Mouse (Mus musculus) megakaryocyte, embryonic 14.5 days (primary cell): ENCODE measurements around the gene Pigl. TPM values are rescaled to one million over a fixed set of nuclear protein-coding genes. Genes with fewer than 3 reads are reported as not detected.
A peak's percentile ranks its signal among the peaks of the same experiment; 100 is the strongest.
"Not testable (repeated sequence)": the region's sequence is repeated elsewhere in the genome, so short reads cannot be mapped to it uniquely, and the experiment has no call there.

ENCODE experiments used
- H3K27me3 ChIP-seq: replicated peaks from 2 replicates; pipeline ENCODE3; 2012; ENCODE audit warnings: inconsistent platforms
- H3K36me3 ChIP-seq: replicated peaks from 2 replicates; pipeline ENCODE3; 2012; ENCODE audit warnings: low read length, inconsistent platforms, mixed read lengths
- H3K4me1 ChIP-seq: 2 replicates; pipeline ENCODE4 v1.6.1; 2012; ENCODE audit warnings: inconsistent platforms
- H3K4me3 ChIP-seq: replicated peaks from 2 replicates; pipeline ENCODE3; 2012; ENCODE audit warnings: moderate library complexity, mild to moderate bottlenecking, inconsistent platforms
- H3K9me3 ChIP-seq: 2 replicates; pipeline ENCODE4 v1.6.1; 2012; ENCODE audit warnings: inconsistent platforms
- FLI1 ChIP-seq: IDR thresholded peaks from 2 replicates; pipeline ENCODE4 v1.6.1; 2012; ENCODE audit warnings: low read length, inconsistent platforms, mixed read lengths
- GATA1 ChIP-seq: IDR thresholded peaks from 3 replicates; pipeline ENCODE4 v1.6.1; 2012; ENCODE audit warnings: mixed read lengths, low read length, inconsistent platforms, borderline replicate concordance
- polyA plus RNA-seq: library from polyadenylated mRNA; stranded (reverse); fragments of >175 nt; gene quantifications from 2 replicates; pipeline ENCODE4 v1.2.3, GENCODE M21; 2012; ENCODE audit warnings: low replicate concordance; ENCODE audit not compliant: insufficient read depth

Gene Pigl
- polyA plus RNA-seq, 1 experiment: 7.5 TPM

GRCm38 (mm10) chr11:62466546-62466945 is 8.3 kb downstream of the Pigl start:
- peak; percentile 85 for TF ChIP-seq FLI1
- TF ChIP-seq GATA1: peak; percentile 96
- peaks cover 88% of the 10 kb centered on the region for H3K4me1 ChIP-seq
- peak overlapping the region; percentile 75 for H3K4me3 ChIP-seq
- H3K36me3 ChIP-seq: peaks cover 34% of the 10 kb centered on the region
- no peaks in the 10 kb centered on the region for H3K27me3 ChIP-seq
- no peaks in the 10 kb centered on the region for H3K9me3 ChIP-seq

DNA sequence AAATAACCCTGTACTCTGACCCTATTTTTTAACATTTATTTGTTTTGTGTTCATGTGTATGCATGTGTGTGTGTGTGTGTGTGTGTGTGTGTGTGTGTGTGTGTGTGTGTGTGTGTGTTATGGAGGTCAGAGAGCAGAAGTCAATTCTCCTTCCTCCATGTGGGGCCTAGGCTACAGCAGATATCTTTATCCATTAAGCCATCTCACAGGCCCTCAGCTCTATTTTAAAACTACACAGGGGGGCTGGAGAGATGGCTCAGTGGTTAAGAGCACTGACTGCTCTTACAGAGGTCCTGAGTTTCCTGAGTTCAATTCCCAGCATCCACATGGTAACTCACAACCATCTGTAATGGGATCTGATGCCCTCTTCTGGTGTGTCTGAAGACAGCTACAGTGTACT is 9.0 kb downstream of the Pigl start:
- H3K4me3 ChIP-seq: peak overlapping the region; percentile 66

GRCm38 (mm10) chr11:62470451-62470850 is 12.2 kb downstream of the Pigl start:
- H3K36me3 ChIP-seq: peaks cover 40% of the 10 kb centered on the region
- H3K4me1 ChIP-seq: peaks cover 64% of the 10 kb centered on the region
- H3K27me3 ChIP-seq: no peaks in the 10 kb centered on the region
- H3K9me3 ChIP-seq: no peaks in the 10 kb centered on the region
- H3K4me3 ChIP-seq: no peak overlapping the region
- TF ChIP-seq FLI1 (no peak), GATA1 (no peak)

More for the DNA sequence above, 9.0 kb downstream of the Pigl start:
- Histone ChIP-seq H3K36me3 (peaks cover 31% of the 10 kb centered on the region), H3K4me1 (peaks cover 90% of the 10 kb centered on the region)
- not testable (repeated sequence) for H3K9me3 ChIP-seq, H3K27me3 ChIP-seq

- peaks cover 47% of the 10 kb centered on the region for H3K4me1 ChIP-seq
- no peaks in the 10 kb centered on the region for H3K9me3 ChIP-seq
- H3K27me3 ChIP-seq: no peaks in the 10 kb centered on the region
- H3K4me3 ChIP-seq: no peak overlapping the region
- H3K36me3 ChIP-seq: peaks cover 64% of the 10 kb centered on the region
- TF ChIP-seq GATA1 (no peak), FLI1 (no peak)
These were observed 15.3 kb downstream of the Pigl start for GRCm38 (mm10) chr11:62473516-62473915.

DNA sequence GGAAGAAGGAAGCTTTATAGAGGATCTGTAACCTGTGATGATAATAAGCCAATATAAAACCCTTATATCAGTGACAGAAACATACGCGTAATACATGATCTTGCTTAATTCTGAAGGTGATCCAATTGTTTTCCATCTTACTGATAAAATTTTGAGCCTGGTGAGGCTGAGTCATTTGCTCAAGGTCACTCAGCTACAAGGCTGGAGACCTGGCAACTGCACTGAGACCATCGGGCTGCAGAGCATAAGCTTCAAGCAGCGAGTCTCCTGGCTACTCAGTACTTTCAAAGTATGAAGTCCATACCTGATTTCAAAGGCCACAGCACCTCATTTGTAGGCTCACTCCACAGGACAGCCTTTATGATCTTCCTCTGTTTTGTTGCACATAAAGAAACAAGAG is 17.9 kb downstream of the Pigl start:
- Histone ChIP-seq H3K27me3 (no peaks in the 10 kb centered on the region), H3K9me3 (no peaks in the 10 kb centered on the region), H3K36me3 (peaks cover 57% of the 10 kb centered on the region), H3K4me1 (peaks cover 38% of the 10 kb centered on the region), H3K4me3 (no peak overlapping the region)
- no peak for TF ChIP-seq GATA1
- TF ChIP-seq FLI1: no peak

GRCm38 (mm10) chr11:62478931-62479330 is 20.7 kb downstream of the Pigl start:
- H3K4me3 ChIP-seq: peak overlapping the region; percentile 44
- no peaks in the 10 kb centered on the region for H3K9me3 ChIP-seq
- no peaks in the 10 kb centered on the region for H3K27me3 ChIP-seq
- peaks cover 26% of the 10 kb centered on the region for H3K4me1 ChIP-seq
- H3K36me3 ChIP-seq: peaks cover 56% of the 10 kb centered on the region
- no peak for TF ChIP-seq GATA1
- TF ChIP-seq FLI1: no peak

GRCm38 (mm10) chr11:62479581-62479980 is 21.3 kb downstream of the Pigl start:
- Histone ChIP-seq H3K4me1 (peaks cover 30% of the 10 kb centered on the region), H3K36me3 (peaks cover 55% of the 10 kb centered on the region), H3K9me3 (no peaks in the 10 kb centered on the region), H3K4me3 (no peak overlapping the region), H3K27me3 (no peaks in the 10 kb centered on the region)
- TF ChIP-seq GATA1: no peak
- no peak for TF ChIP-seq FLI1

DNA sequence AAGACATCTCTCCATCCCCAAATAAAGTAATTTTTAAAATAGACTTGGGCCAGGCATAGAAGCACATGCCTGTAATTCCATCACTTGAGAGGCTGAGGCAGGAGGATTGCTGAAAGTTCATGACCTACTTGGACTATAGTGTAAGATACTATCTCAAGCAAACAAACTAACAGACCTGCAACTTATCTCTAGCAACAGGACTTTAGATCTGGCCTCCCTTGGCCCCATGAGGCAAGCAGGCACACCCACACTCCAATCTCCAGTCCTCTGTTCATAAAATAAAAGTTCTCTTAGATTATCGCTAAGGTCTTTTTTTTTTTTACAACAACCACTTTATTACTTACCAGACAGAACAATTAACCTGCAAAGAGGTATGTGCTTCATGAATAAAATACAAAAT is 28.7 kb downstream of the Pigl start:
- Histone ChIP-seq H3K36me3 (peaks cover 19% of the 10 kb centered on the region), H3K4me3 (no peak overlapping the region), H3K4me1 (peaks cover 35% of the 10 kb centered on the region), H3K27me3 (no peaks in the 10 kb centered on the region), H3K9me3 (no peaks in the 10 kb centered on the region)
- no peak for TF ChIP-seq FLI1
- TF ChIP-seq GATA1: no peak

- TF ChIP-seq FLI1: no peak
- no peak for TF ChIP-seq GATA1
- Histone ChIP-seq H3K36me3 (peaks cover 22% of the 10 kb centered on the region), H3K4me3 (no peak overlapping the region), H3K4me1 (peaks cover 38% of the 10 kb centered on the region), H3K9me3 (no peaks in the 10 kb centered on the region), H3K27me3 (no peaks in the 10 kb centered on the region)
These were observed 29.5 kb downstream of the Pigl start for GRCm38 (mm10) chr11:62487540-62488350.

- Histone ChIP-seq H3K27me3 (no peaks in the 10 kb centered on the region), H3K36me3 (peaks cover 38% of the 10 kb centered on the region), H3K4me1 (peaks cover 64% of the 10 kb centered on the region), H3K4me3 (no peak overlapping the region), H3K9me3 (no peaks in the 10 kb centered on the region)
- no peak for TF ChIP-seq FLI1
- TF ChIP-seq GATA1: no peak
These were observed 35.4 kb downstream of the Pigl start for GRCm38 (mm10) chr11:62493701-62494100.
